Mouse (Mus musculus) pancreas, adult 10 weeks (tissue): ENCODE data around the gene Olfr307. TPM values are rescaled to one million over a fixed set of nuclear protein-coding genes. Genes with fewer than 3 reads are reported as not detected.

Experiments used
- polyA plus RNA-seq: library from polyadenylated mRNA; stranded (reverse); fragments of 350-450 nt; fragmentation: Illumina TruSeq; extraction: RNeasy Lipid Tissue Mini Kit (QIAGEN cat#74804); gene quantifications from one replicate; pipeline ENCODE4 v1.2.3, GENCODE M21; 2015; ENCODE audit warnings: low read depth, low replicate concordance; ENCODE audit not compliant: insufficient read depth

The Olfr307 gene
- not detected for polyA plus RNA-seq

GRCm38 (mm10) chr7:86337486-86337885 lies at the start of gene Olfr307:
TSS of gene Olfr307 (minus strand) at chr7:86337586.

GRCm38 (mm10) chr7:86386558-86386957 lies 49.2 kb upstream of the Olfr307 start, which contains the start of gene Olfr304:
TSS of gene Olfr304 (minus strand) at chr7:86386658.

GRCm38 (mm10) chr7:86366828-86367227 lies 29.4 kb upstream of the Olfr307 start, which contains the start of gene Olfr305:
TSS of gene Olfr305 (minus strand) at chr7:86366928.

DNA sequence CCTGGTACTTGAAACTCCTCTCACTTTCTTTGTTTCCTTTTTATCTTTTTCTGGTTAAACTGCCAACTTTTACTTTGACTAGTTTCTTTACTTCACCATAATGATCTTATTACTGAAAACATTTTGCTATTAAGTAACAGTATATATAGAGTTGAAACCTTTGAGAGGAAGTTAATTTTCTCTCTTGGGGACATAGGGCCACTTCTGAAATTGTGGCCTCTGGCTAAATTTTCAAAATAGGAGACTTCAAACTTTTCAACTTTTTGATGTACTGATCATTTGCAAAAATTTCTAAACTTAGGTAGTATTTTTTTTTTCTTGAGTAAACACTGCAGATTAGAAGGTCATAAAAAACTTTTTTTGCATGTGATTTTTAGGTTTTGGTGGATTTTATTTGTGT lies 11.9 kb downstream of the Olfr307 start, which contains the start of gene Olfr308:
Gene Olfr308, minus strand, starts transcription at position 101 of the 400 bp plus-strand sequence.

DNA sequence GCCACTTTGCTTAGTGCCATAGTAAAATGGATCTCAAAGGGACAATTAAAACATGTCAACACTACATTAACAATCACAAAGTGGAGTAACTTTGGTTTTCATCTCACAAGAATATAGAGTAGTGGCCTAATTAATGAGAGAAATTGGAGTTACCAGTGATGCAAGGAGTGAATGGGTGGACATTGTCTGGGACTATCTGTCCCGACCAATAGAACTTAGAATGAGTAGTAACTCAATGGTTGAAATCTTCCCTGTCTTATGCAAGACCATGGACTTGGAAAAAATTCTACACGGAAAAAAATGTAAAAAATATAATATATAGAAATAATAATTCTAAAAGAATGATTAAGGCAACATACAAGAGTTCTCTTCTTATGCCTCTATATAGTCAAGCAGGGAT lies 23.8 kb downstream of the Olfr307 start, which contains the start of gene Olfr309:
Gene Olfr309, minus strand, starts transcription at position 101 of the 400 bp plus-strand sequence.

Other genes with a start within 250 kb of the Olfr307 start
- gene Vmn2r75, start 165.8 kb downstream of the Olfr307 start, polyA plus RNA-seq: not detected
- gene Vmn2r76, start 91.3 kb downstream of the Olfr307 start, polyA plus RNA-seq: not detected
- gene Olfr310, start 60.4 kb downstream of the Olfr307 start, polyA plus RNA-seq: not detected
- not detected for gene Olfr309, start 23.9 kb downstream of the Olfr307 start, polyA plus RNA-seq
- gene Olfr308, start 12.0 kb downstream of the Olfr307 start, polyA plus RNA-seq: not detected
- gene Olfr305, start 29.3 kb upstream of the Olfr307 start, polyA plus RNA-seq: not detected
- gene Olfr304, start 49.1 kb upstream of the Olfr307 start, polyA plus RNA-seq: not detected
- not detected for gene Olfr303, start 60.2 kb upstream of the Olfr307 start, polyA plus RNA-seq
- gene Olfr301, start 66.3 kb upstream of the Olfr307 start, polyA plus RNA-seq: not detected
- gene Olfr299, start 122.3 kb upstream of the Olfr307 start, polyA plus RNA-seq: not detected
- gene Olfr298, start 154.9 kb upstream of the Olfr307 start, polyA plus RNA-seq: not detected
- gene Olfr297, start 182.4 kb upstream of the Olfr307 start, polyA plus RNA-seq: not detected
- gene Olfr295, start 246.3 kb upstream of the Olfr307 start, polyA plus RNA-seq: not detected